Mouse (Mus musculus) cerebellum, adult 8-10 months (tissue): ENCODE results near the gene Mst1.
A peak's percentile ranks its signal among the peaks of the same experiment; 100 is the strongest.

Experiments
- DNase-seq: peaks from one replicate; pipeline ENCODE4 v3.0.0; 2022

Mst1 gene

DNA sequence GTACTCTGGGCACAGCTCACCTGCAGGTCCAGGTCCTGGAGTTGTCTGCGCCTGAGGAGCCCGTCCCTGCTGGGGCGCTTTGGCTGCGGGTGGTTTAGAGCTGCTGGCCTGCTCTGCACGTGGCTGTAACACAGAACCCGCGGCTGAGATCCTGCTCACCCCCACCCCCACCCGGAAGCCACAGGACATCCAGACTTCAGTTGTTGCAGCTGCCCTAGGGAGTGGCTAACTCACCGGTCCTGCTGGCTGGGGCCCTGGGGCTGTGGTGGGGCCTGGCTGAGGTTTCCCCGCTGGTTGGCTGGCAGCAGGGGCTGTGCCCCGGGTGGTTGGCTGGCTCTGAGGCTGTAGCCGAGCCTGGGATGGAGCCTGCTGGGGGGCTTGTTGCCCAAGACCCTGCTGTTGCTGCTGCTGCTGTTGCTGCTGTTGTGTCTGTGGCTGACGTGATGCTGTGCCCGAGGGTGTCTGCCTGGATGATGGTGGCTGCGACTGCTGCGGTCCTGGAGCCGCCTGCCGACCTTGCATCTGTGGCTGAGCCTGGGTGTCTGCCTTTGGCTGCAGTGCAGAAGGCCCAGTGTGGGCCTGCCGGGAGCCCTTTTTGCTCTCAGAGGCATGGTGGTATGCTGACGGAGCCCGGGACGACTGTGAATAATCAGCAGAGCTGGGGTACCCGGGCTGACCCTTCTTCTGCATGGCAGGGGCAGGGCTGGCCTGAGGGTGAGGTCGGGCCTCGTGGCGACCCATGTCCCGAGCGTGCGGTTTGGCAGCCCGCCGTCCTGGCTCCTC is 24.7 kb downstream of the Mst1 start:
- no peak for DNase-seq

DNA sequence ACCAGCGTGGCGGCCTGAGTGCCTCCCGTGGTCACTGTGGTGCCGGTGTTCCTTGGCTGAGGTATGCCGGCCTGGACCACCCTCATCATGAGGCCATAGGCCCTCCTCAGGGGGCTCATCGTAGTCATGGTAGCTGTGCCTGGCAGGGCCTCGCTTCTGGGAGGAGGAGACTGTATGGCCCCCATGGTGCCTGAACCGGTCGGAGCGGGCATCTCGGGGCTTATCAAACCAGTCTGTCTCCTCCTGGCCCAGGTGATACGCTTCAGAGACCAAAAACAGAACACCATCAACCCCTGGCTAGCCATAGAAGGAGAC is 25.3 kb downstream of the Mst1 start:
- no peak for DNase-seq

DNA sequence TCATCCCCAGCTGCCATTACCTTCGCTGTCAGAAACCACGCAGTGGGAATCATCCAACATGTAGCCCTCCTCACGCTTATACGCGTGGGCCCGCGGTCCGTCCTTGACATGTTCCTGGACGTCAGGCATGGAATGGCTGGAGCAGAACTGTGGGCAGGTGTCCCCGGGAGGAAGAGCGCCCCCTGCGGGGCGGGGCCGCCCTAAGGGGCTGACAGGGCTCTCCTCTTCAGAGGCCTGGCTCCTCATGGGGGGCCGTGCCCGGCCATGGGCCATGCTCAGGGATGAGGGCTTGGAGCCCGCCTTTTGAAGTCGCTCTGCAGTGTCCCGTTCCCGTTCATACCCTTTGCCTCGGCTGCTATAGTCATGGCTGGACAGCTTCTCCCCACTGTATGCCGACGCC is 25.9 kb downstream of the Mst1 start:
- DNase-seq: no peak

DNA sequence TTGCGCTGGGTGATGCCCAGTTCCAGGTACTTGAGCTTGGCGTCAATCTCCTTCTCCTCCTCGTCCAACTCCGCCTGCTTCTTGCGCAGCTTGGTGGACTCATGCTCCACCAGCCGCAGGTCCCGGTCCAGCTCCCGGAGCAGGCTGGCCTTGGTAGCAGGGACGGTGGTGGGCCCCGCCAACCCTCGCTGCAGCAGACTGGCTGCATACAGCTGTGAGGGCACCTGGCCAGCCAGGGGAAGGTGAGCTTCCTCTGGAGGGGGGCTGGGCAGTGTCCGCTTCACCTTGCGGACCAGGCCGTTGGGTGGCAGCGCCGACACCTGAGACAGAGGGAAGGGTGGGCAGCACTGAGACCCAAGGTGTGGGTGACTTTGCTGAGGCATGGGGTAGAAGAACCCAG is 27.6 kb downstream of the Mst1 start:
- no peak for DNase-seq

DNA sequence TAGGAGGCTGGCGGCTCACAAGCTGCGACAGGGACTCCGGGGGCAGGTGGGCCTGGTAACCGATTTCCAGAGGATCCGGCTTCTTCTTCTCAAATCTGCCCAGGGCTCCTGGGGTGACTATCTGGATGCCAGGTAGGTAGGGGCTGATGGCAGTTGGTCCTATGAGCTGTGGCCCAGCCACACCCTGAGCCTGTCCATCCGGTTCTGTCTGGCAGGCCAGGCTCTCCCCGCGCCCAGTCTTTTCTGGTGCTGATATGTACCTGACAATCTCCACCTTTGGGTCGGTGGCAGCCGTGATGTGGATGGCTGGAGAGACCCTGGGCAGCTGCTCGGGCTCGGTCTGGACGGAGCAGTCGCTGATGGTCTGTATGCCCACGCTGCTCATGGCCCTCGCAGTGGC is 29.9 kb downstream of the Mst1 start:
- no peak for DNase-seq

DNA sequence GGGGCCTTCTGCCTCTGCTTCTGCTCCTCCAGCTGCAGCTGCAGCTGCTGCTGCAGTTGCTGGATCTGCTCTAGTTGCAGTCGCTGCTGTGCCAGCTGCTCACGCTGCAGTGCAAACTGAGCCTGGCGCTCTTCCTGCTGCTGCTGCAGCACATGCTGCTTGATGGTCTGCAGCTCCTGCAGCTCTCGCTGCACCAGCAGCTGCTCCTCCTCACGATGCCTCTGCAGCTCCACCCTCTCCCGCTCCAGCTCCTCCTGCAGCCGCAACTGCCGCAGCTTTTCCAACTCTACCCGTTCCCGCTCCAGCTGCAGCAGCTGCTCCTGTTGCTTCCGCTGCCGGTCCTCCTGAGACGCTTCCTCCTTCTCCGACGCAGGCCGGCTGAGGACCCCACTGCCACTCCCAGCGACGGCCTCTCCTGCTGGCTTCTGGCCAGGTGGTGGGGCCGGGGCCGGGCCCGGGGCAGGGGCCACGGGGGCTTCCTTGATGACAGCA is 30.9 kb downstream of the Mst1 start:
- no peak for DNase-seq

DNA sequence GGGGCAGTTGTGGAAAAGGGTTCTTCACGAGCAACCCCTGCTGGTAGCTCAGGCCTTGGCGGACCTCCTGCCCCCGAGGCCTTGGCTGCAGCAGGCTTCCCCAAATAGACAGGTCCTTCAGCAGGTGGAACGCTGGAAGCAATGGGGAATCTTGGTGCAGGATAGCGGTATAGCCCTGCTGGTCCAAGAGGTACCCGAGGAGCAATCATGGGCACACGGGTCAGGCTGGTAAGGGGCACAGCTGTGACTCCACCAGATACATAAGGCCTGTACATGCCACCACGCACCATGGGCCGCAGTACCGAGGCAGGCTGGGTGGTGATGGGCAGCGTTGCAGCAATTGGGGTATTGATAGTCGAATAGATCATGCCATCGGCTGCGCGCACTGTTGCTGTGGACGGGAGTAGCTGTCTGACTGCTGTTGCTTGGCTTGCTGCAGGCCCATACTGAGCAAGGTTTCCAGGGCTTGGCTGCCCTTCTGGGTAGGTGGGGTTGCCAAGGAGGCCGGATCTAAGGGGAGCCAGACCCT is 31.4 kb downstream of the Mst1 start:
- DNase-seq: no peak

DNA sequence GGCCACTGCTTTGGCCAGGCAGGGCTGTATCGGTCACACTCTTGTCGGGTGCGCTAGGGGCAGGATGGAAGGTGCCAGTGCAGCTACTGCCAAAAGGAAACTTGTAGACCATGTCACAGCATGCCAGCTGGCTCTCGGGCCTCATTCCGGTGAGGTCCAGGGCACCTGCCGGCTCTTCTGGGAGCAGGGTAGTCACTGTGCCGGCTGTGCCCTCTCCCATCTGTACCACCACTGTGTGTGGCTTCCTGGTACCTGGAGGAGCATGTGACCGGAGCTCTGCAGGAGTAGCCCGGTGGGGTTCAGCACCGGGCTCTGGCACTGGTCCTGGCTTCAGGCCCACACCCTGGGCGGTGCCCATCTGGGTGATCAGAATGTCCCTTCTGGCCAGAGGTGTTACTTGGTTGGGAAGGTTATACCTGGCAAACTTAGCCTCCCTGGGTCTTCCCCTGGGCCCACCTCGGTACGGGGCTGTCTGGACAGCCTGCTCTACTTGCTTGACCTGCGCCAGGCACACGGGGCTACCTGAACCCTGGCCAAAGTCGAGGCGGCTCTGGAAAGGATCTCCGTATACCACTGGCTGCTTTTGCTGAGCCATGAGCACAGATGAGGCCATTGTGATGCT is 32.6 kb downstream of the Mst1 start:
- peak; percentile 75 for DNase-seq

DNA sequence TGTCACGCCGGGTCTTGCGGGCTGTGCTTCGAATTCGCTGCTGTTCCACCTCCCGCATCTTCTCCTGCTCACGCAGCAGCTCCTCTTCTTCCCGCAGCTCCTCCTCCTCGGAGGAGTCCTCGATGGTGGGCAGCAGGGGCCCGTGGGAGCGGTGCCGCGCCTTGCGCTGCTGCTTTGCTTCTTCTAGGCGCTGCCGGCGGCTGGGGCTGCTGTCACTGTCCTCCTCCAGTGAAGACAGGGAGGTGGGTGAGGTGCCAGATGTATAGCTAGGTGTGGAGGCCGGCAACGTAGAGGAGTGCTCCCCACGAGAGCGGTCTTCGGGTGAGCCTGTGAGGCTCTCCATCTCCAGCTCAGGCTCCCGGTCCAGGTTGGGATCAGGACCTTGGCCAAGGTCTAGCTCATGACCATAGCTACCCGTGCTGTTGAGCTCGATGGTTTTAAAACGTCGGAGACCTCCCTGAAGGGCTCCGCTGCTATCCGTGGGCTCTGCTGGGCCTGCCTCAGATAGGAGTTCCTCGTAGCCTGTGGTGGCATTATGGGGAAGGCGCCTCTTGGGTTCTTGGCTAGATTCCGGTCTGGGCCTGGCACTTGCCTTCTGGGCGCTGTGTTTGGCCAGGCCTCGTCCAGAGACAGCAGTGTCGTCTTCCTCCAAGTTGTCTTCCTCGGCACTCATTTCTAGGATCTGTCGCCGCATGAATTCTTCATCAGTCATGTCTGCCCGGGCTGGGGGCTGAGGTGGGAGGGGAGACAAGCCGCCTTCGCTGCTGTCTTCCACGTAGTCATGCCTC is 35.2 kb downstream of the Mst1 start:
- no peak for DNase-seq

DNA sequence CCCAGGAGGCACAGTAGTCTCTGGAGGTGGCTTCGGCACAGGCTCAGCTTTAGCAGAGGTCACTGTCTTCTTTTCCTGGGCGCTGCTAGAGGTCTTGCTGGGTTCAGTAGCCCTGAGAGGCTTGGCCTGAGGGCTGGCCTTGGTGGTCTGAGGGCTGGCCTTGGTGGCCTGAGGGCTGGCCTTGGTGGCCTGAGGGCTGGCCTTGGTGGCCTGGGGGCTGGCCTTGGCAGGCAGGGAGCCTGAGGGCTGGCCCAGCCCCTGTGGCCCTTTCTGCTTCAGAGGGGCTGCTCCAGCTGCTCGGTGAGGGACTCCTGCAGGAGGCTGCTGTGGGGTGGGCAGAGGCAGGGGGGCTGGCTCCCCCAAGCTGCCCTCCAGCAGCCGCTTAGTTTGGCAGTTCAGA is 36.9 kb downstream of the Mst1 start:
- DNase-seq: no peak

DNA sequence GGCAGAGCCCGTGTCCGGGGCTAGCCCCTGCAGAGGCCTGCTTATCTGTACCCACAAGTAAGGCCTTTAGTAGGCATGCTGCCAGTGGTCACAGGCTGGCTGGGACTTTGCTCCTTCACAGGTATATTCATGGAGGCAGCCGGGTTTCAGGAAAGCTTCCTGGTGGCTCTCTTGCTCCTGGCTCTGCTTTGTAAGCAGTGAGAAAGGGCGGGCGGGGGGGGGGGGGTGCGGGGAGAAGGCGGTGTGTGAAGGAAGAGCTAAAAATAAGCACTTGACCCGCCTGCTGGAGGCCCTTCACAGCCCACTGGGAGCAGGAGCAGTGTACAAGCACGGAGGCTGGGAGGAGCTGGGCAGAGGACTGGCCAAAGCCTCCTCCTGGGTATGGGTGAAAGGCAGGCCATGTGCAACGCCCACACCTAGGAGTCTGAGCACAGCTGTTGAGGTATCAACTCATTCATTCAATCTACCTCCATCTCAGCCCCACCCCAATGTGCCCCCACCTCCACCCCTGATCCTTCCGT is 39.7 kb downstream of the Mst1 start:
- no peak for DNase-seq

DNA sequence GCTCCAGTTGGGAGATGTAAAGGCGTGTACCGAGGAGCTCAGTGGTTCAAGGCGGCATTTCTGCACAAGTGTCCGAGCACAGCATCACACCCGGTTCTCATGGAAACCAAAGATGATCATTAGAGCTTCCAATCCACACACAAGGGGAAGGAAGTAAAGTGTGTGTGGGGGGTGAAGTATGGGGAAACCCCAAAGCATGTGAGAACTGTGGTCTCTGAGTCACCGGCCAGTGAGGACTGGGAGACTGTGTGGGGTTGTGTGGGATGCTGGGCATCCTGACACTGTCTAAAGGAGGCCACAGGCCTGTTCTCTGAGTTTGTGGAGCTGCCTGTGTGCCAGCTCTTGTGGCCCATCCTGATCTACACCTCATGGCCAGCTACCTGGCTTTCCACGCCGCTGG is 40.4 kb downstream of the Mst1 start:
- DNase-seq: no peak

DNA sequence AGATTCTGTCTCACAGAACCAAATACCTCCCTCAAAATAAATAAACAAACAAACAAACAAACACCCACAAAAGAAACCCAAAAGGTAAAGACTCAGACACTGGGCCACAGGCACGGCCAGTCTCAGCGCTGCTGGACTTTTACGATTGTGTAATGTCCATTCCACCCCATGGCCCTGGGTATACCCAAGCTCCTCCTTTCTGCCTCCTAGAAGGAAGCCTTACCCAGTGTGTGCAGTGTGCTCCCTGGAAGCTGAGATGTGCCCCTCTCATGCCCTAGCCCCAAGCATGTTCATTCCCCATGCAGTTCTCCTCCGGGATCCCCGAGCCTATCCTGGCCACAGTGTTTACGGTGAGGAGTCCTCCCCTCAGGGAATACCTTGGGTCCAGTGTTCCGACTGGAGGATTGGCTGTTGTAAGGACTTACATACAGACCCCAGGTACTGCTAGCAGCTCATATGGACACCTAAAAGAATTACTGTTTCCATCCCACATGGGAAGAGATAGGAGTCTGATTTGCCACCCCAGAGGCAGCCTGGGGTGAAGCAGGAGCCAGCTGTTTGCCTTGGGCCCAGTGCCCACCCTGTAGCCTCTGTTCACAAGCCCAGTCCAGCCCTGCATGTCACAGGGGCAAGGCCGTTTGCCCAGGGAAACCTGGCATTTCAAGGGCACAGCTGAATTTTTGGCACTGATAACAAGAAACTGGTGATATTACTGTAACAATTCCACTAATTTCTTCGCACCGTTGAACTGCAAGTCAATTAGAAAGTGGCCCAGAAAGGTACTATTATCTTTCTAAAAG is 41.1 kb downstream of the Mst1 start:
- DNase-seq: no peak

DNA sequence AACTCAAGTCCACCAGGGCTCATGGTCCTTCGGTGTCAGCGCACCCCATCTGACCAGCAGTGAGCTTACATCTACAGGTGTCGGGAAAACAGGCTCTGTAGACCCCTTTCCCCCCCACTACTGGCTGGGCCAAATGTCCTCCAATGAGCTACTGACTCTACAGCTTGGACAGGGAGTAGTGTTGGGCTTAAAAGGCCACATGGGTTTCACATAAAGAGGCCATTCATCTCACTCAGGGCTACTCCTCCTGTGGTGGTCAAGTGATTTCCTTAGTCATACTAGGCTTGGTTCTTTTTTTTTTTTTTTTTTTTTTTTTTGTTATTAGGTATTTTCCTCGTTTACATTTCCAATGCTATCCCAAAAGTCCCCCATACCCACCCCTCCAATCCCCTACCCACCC is 43.7 kb downstream of the Mst1 start:
- no peak for DNase-seq

DNA sequence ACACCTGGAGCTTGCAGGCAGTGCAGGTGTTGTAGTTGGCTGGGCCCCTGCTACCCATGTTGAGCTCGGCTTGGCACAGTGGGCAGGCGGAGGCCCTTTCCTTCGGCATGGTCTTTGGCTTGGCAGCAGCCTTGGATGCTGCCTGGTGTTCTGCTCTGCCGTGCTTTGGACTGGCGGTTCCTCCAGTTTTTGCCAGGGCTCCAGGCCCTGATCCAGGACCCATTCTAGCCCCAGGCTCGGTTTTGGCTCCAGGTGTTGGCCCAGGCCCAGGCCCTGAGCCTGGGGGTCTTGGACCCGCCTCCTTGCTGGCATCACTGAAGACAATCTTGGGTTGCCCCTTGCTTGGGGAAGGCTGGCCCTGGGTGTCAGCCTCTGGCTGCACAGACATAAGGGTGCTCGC is 45.5 kb downstream of the Mst1 start:
- no peak for DNase-seq

DNA sequence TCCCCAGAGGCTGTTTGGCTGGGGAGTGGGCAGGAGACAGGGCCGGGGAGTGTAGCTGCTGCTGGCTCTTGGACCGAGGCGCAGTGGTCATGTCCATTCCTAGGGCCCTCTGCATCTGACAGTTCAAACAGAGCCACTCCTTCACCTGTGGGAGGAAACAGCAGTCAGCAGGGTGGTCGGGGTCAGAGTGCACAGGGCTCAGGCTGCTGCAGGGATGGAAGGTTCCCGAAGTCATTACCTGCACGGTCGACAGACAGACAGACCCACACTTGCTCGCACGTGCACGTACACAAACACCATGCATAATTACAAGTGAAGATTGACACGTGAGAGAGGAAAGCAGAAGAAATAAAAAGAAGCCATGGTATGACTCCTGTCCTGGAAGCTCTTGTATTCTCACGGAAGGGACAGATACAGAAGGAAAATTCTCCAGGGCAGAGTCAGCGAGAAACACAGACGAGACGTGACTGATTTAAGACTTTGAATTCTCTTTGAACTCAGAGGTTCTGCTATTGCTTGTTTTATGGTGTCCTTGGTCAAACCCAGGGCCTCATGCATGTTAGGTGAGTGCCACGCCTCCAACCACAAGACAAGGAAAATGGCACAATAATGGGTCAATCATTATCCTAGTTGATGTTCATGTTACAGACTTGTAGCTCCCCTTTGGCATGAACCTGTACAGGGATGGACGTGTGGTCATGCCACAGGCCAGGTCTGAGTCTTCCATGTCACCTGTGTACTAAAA is 46.4 kb downstream of the Mst1 start:
- no peak for DNase-seq

DNA sequence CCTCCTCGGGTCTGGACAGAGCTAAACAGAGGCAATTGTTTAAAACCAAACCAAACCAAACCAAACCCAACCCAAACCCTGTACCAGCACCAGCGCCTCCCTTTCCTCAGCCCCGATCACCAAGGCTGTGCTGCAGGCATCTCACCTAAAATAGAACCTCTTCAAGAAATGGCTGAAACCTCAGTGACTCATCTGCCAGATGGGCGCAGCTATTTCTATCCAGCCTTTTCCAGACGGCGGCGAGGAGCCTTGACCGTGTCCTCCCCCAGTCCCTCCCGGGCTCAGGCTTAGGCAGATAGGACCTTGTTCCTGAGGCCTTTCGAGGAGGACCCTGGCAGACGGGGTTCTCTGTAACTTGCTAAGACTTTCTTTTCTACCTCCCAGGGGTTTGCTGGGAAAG is 48.0 kb downstream of the Mst1 start:
- no peak for DNase-seq

DNA sequence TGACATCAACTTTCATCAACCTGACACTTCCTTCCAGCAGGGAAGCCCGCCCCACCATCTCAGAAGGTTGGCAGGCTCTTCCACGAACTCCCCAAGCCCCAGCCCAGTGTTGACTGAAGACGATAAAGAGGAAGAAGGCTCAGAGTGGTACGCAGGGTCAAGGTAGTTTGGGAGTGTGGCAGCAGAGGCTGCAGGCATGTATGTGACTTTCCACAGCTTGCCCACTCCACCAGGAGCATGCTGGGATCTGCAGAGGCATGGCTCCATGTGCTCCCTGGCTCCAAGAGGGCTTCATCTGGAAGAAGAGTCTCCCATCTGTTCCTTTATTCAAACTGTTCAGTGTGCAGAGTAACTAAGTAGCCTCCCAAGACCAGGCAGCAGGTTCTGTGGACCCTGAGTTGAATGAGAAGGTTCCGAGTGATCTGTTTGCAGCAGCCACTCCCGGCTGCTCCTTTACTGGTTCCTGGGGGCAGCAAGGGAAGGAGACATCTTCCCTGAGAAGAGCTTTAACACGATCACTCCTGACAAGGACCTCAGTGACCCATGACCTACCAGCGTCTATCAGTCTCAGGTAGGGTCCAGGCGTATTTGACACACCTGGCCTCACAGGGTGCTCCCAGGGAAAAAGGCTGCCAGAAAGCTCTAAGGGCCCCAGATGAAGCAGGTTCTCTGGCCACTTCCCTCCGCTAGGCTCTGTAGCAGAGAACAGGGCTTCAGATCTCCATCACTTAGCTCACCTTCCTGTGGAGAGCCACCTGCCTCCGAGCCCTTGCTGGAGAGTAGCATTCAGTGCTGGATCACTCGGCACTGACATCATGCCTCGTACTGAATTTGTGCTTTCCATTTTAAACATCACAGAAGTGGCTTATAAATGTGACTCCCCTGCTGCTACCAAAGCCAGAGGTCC is 49.1 kb downstream of the Mst1 start:
- no peak for DNase-seq

DNA sequence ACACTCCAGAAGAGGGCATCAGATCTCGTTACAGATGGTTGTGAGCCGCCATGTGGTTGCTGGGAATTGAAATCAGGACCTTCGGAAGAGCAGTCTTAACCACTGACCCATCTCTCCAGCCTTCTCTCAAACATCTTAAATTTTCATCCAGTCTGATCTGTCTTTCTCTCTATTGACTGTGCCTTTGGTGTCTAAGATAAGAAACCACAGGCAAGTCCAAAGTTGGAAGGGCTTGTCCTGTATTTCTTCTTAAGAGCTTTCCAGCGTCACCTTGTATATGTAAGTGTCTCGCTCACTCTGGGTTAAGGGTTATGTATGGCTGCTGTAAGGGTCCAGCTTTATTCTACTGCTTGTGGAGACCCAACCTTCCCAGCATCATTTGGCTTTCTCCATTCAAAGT is 51.3 kb downstream of the Mst1 start:
- no peak for DNase-seq

DNA sequence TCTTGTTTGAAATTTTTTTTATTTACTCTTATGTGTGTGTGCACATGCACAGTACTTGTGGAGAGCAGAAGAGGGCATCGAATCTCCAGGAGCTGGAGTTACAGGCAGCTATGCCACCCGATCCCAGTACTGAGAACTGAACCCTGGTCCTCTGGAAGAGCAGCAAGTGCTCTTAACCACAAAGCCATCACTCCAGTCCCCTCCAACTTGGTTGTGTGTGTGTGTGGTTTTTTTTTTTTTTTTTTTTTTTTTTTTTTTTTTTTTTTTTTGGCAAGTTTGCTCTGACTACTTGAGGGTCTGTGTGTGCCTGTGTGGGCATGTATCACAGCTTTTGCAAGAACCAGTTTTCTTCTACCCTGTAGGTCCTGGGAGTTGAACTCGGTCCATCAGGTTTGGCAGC is 52.1 kb downstream of the Mst1 start:
- DNase-seq: no peak

DNA sequence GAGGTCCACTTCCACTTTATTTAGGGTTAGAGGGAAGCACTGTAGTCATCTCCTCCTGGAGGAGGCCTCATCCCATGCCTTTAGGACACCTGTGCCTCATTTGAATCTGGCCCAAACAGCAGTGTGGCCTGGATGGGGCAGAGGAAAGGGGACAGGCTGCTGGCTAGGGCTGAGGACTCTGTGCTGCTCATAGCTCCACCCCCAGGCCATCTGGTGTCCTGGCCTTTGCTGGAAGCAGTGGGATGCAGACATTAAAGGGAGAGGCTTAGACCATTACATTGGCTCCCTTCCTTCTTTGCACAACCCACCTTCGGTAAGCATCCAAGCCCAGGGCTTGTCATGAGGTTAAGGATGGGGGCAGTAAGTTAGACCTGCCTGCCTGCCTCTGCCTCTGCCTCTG is 53.2 kb downstream of the Mst1 start:
- peak; percentile 80 for DNase-seq
